Comparison of ENCODE assay signal across 9 mouse cellular contexts in genomic region chr8:100772742-100773370, GRCm38 (mm10).
DNase-seq lines count a peak whose midpoint lies in the region; ATAC-seq and TF ChIP-seq lines count a peak whose summit lies in the region.
"Had no signal": no experiment of that assay in that cellular context is flagged by ENCODE, and none has a peak within 500 bp of the region (broad histone marks: within the 10 kb centered on the region; RNA-seq: fewer than 3 reads in every experiment).

No protein-coding gene starts in this region.

- H3K27ac ChIP-seq in gastrocnemius, adult 2 months = no peak overlapping the region
- no peak overlapping the region for H3K27ac ChIP-seq in forebrain, embryonic 13.5 days
- H3K27ac ChIP-seq in hindbrain, embryonic 16.5 days (ENCODE audit: low read depth, low read length) = no peak overlapping the region
- H3K27ac ChIP-seq in midbrain, embryonic 11.5 days (ENCODE audit: low read depth, low read length) = no peak overlapping the region
- H3K27ac ChIP-seq: macrophage had no signal

- peak overlapping the region; percentile 42 for H3K4me2 ChIP-seq in forebrain, embryonic 13.5 days
- peak overlapping the region; percentile 45 for H3K4me2 ChIP-seq in hindbrain, embryonic 16.5 days (ENCODE audit: low read length)
- H3K4me2 ChIP-seq in midbrain, embryonic 11.5 days = peak overlapping the region; percentile 23; the same call in 1 of the 2 replicates

- intact Hi-C loops in gastrocnemius, adult 2 months (cut with DNase I) = no loop called here
- intact Hi-C loops in gastrocnemius, postnatal 14 days (cut with DNase I; ENCODE audit: low total_unique reads) = no loop called here

- H3K4me1 ChIP-seq in forebrain, embryonic 13.5 days = peaks cover 6% of the 10 kb centered on the region; the same call in 1 of the 2 replicates
- no peaks in the 10 kb centered on the region for H3K4me1 ChIP-seq in hindbrain, embryonic 16.5 days (ENCODE audit: control insufficient read depth, insufficient read depth, low read depth, low read length)
- H3K4me1 ChIP-seq in midbrain, embryonic 11.5 days (ENCODE audit: control insufficient read depth, insufficient read depth, low read length) = no peaks in the 10 kb centered on the region

- peak; percentile 81 for ATAC-seq in forebrain, embryonic 13.5 days
- peak; percentile 73 for ATAC-seq in hindbrain, embryonic 16.5 days
- ATAC-seq in midbrain, embryonic 11.5 days (ENCODE audit: low FRiP score) = peak; percentile 82

- 25% methylated on average over 9 of the region's 9 CpGs for WGBS in forebrain, embryonic 13.5 days
- 25% methylated on average over 9 of the region's 9 CpGs for WGBS in hindbrain, embryonic 16.5 days
- 24% methylated on average over 9 of the region's 9 CpGs for WGBS in midbrain, embryonic 11.5 days

- no peaks in the 10 kb centered on the region for H3K9me3 ChIP-seq in forebrain, embryonic 13.5 days (replicated peaks)
- H3K9me3 ChIP-seq in hindbrain, embryonic 16.5 days (ENCODE audit: control insufficient read depth, low read length) = no peaks in the 10 kb centered on the region
- H3K9me3 ChIP-seq in midbrain, embryonic 11.5 days (ENCODE audit: control insufficient read depth, low read length) = no peaks in the 10 kb centered on the region

- peak; percentile 54 for TF ChIP-seq CTCF in gastrocnemius, adult 2 months (IDR thresholded peaks at IDR 0.05)

- H3K36me3 ChIP-seq in forebrain, embryonic 13.5 days (ENCODE audit: poor library complexity, severe bottlenecking) = no peaks in the 10 kb centered on the region
- H3K36me3 ChIP-seq in hindbrain, embryonic 16.5 days (ENCODE audit: control insufficient read depth, insufficient read depth, low read length) = no peaks in the 10 kb centered on the region
- H3K36me3 ChIP-seq in midbrain, embryonic 11.5 days (ENCODE audit: control insufficient read depth, insufficient read depth, low read length) = no peaks in the 10 kb centered on the region

- no peaks in the 10 kb centered on the region for H3K27me3 ChIP-seq in forebrain, embryonic 13.5 days
- H3K27me3 ChIP-seq in hindbrain, embryonic 16.5 days (replicated peaks; ENCODE audit: control insufficient read depth, insufficient read depth, low read length) = no peaks in the 10 kb centered on the region
- no peaks in the 10 kb centered on the region for H3K27me3 ChIP-seq in midbrain, embryonic 11.5 days (ENCODE audit: control insufficient read depth, insufficient read depth, low read length)

- DNase-seq in gastrocnemius, adult 2 months = no peak
- no peak for DNase-seq in gastrocnemius, postnatal 14 days
- DNase-seq in c-Kit-positive CD71-positive TER-119-positive erythroid progenitor cells, embryonic 14.5 days (ENCODE audit: low spot score) = peak; percentile 5
- peak; percentile 51 to 77 for DNase-seq in layer of hippocampus, postnatal 25 days (ENCODE audit: extremely low spot score in 1 of 2, low spot score in 1 of 2)
- peak; percentile 95 for DNase-seq in midbrain, embryonic 11.5 days (ENCODE audit: low spot score, missing footprints)
- peak; percentile 34 for DNase-seq in telencephalon, adult 2 months (ENCODE audit: low read depth, low spot score)

- H3K4me3 ChIP-seq in gastrocnemius, adult 2 months = no peak overlapping the region
- no peak overlapping the region for H3K4me3 ChIP-seq in forebrain, embryonic 13.5 days
- peak overlapping the region; percentile 13 for H3K4me3 ChIP-seq in hindbrain, embryonic 16.5 days (ENCODE audit: low read length)
- no peak overlapping the region for H3K4me3 ChIP-seq in midbrain, embryonic 11.5 days (ENCODE audit: low read depth, low read length)

- no peak overlapping the region for H3K9ac ChIP-seq in forebrain, embryonic 13.5 days
- peak overlapping the region; percentile 15; the same call in 1 of the 2 replicates for H3K9ac ChIP-seq in hindbrain, embryonic 16.5 days (ENCODE audit: low read depth, low read length)
- H3K9ac ChIP-seq in midbrain, embryonic 11.5 days (ENCODE audit: low read length) = peak overlapping the region; percentile 49

Comparison
In these comparisons a context has a peak if more than half of its experiments do, and no peak if none do; other contexts are left out.
1. DNase-seq: peak in c-Kit-positive CD71-positive TER-119-positive erythroid progenitor cells, embryonic 14.5 days (single experiment), layer of hippocampus, postnatal 25 days (2 of 2), midbrain, embryonic 11.5 days (single experiment) and telencephalon, adult 2 months (single experiment); none in gastrocnemius, adult 2 months (single experiment) and gastrocnemius, postnatal 14 days (single experiment).
2. Peak in every context shown above with its lines, with median percentiles within 50 percentile points of each other: ATAC-seq and H3K4me2 ChIP-seq.